Mouse (Mus musculus) mouse trophoblast stem cell (cell line): ENCODE results near the gene Gapdhs.
"Not testable (repeated sequence)": the region's sequence is repeated elsewhere in the genome, so short reads cannot be mapped to it uniquely, and the experiment has no call there.

Experiments
- in situ Hi-C, 2 experiments: fragments of 300-500 bp; cut with MseI, MboI; formaldehyde crosslinking; loops; 2 replicates in 1 of 2; 3 replicates in 1 of 2; pipeline ENCODE4 v1.15.1; 2025

The Gapdhs gene

DNA sequence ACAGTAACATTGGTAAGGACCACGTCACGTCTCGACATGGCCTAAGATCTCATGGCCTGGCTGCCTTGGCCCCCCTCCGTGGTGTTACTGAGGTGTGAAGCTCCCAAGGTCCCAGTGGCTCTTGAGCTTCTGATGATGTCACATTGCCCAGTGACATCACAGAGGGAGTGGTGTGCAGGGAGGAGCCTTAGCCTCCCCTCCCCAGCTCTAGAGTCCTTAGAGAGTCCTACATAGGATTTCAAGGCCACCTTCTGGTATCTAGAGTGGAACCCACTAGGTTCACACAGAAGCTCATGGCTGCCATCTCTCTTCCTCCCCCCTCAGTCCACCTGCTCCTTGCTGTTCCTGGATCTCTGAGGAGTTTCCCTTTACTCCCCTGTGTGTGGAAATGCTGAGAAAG lies at the start of gene Gapdhs:
Gapdhs (minus strand) TSS at position 65 of the 400 bp plus-strand sequence.
- in situ Hi-C loops = not testable (repeated sequence)

DNA sequence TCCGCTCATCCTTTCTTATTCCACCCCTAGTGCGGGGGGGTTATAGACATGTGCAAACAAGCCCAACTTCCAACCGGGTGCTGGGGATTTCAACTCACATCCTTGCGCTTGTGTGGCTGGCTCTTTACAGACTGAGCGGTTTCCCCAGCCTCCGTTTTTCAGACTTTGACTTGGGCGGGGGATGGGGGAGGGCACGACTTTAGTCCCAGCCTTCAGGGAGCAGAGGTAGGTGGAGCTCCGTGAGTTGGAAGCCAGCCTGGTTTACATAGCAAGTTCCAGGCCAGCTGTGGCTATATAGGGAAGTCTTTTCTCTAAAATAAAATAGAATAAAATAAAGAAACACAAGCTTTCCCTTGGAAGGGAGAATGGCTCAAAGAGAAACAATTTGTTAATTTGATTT lies 48.4 kb upstream of the Gapdhs start:
- in situ Hi-C loops = no loop called here

DNA sequence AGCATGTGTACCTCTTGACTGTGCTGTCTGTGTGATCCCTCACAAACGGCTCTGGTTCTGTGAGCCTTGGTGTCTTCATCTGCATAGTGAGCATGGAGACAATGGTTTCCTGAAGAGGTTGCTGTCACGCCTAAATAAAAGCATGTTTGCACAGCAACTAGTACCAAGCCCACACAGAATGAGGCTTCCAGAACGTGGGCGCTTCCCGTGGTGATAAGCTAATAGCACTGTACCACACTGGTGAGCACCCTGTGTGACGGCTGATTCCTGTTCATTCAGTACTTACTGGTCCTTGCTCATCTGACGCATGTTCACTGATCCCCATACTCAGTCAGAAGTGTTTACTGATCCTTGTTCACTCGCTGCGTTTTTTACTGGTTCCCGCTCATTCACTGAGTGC lies 46.7 kb upstream of the Gapdhs start:
- in situ Hi-C loops = no loop called here

DNA sequence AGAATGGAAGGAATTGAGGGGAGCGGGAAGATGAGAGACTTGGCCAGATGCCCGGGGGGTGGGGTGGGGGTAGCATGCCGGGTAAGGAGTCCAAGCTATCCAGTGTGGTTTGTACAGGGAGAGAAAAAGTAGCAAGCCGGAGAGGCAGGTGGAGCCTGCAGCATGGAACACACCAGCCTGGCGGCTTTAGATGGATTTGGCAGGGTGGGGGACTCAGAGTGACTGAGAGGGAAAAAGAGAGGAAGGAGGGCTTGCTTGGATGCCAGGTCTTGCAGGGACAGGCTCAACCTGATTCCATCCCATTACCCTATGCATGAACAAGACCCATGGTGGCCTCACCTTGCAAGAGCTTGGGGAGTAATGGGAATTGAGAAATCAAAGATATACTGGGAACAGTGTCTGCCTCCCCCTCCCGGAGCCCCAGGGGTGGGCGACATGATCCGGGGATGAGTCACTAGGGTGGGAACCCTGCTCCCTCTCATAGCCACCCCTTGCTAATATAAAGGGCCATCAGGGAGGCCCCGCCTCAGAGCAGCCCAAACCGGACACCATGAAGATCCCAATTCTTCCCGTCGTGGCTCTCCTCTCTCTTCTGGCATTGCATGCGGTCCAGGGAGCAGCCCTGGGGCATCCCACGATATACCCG lies 44.0 kb upstream of the Gapdhs start, which contains the start of gene Krtdap:
Krtdap (plus strand) TSS at position 520 of the 646 bp plus-strand sequence.
- in situ Hi-C loops = no loop called here

DNA sequence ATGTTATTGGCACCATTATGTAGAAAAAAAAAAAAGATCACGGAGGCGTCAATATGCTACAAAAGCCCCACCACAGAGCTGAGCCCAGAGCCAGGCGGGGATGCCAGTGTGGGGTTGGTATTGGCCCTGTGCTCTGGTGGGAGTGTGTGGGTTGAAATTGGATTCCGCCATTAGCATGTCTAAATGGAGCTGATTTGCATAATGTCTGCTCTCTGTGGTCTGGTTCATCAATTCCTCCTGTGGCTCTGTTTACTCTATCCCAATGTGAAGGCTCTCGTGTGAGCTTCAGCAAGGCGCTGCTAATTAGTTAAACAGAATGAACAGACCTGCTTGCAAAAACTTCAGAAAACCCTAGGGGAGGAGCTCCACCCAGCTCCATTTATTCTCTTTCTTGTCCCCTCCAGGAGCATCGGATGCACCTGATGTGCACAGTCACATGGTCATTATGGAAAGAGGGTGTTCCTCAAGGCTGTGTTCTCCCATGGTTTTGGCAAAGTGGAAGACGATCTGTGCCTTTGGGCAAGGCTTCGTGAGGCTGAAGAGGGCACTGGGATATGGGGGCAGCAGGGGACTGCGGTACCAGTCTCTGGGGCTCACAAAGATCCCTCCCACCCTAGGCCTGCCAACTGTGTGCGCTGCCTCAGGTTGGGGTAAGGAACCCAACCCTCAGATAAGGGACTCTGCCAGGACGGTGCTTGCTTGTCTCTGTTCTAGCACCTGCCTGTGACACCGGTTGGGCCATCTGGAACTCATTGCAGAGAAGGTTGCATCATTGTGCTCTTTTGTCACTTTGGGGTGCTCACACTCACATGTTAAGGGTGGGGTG lies 42.5 kb upstream of the Gapdhs start:
- in situ Hi-C loops = no loop called here

DNA sequence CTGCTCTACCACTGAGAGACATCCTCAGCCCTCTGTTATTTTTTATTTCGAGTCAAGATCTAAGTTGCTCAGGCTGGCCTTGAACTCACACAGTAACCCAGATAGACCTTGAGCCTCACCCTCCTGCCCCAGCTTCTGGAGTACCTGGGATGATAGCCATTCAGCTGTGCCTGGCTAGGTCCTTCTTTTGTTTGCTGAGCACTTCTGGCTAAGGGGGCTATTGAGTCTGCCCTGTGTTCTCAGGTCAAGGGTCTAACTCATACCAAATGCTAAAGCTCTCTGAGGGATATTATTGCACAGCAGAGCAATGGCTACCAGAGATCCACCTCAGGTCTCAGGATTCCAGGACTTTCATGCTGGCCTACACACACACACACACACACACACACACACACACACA lies 41.7 kb upstream of the Gapdhs start:
- in situ Hi-C loops = no loop called here

DNA sequence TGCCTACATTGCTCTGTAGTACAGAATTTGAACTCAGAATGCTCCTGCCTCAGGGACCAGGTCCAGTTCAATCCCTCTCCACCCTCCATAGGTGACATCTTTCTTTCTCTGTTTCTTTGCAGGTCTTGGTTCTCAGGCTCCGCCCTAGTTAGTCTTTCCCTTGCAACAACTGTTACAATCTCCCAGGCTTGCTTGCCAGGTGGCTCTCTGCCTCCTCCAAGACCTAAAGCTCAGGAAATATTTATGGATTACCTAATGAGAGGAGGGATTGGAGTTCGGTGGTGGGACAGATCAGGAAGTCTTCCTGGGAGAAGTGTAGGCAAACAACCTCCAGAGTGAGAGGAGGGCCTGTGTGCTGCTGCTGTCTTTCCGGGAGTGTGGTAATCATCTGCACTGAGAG lies 39.2 kb upstream of the Gapdhs start:
- in situ Hi-C loops = no loop called here

DNA sequence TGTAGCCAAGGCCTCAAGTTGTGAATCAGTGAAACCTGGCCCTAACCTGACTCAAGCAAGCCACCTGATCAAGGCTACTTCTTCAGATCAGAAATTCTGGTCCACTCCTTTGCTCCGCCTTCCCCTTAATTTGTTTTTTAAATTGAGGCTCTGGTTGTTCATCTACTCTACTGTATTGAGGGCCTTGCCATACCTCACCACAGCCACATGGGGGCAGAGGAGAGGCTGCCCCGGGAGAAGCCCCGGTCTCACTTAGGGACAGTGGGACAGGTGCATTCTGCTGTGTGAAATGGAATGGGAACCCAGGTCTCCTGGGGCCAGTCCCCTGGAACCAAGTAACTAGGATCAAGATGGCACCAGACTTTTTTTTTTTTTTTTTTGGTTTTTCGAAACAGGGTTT lies 38.3 kb upstream of the Gapdhs start:
- in situ Hi-C loops = no loop called here

DNA sequence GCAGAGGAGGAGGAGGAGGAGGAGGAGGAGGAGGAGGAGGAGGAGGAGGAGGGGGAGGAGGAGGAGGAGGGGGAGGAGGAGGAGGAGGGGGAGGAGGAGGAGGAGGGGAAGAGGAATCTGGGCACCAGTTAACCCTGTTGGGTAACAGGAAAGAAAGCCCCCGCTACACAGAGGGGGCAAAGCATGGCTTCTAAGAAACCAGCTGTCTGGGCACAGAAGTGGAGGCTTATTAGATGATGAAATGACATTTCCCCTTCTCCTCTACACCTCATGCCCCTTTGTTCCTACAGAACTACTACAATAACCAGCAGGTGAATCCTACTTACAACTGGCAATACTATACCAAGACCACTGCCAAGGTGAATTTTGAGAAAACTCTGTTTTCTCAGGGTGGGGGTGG lies 34.4 kb upstream of the Gapdhs start:
- in situ Hi-C loops = no loop called here

DNA sequence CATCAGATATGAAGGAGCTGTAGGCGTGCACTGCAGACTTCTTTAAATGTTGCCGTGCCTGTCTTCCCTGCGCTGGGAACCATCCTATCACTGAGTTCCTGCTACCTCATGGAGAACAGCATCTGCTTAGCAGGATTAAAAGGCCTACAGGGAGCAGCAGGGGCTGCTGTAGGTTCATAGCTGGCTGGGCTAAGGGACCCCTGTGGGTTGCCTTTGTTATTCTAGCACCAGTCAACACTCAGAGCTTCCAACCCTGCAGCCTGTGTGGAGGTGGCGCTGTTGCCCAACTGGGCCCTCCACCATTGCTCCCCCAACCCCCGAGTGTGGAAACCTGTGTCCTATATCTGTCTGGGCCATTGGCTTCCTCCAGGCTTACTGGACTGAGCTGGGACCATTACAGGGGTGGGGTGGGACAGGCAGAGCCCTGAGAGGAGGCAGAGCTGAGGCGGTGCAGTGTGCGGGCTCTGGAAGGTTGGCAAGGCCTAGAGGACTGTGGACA lies 33.6 kb upstream of the Gapdhs start:
- in situ Hi-C loops = no loop called here

DNA sequence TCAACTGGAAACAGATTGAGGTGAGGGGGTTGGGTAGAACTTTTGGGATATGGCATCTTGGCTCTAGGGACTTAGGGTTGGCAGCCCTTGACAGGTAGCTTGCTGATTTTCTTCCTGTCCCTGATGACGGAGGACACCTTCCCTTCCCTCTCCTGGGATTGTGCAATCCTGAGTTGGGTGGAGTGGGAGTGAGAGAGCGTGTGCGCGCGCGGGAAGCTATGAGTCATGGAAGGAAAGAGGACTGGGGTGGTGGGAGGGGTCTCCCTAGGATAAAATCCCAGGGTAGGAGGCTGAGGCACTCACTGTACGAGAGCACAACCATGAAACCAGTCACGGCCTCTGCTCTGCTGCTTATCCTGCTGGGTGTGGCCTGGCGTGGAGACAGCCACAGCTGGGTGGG lies 32.6 kb upstream of the Gapdhs start:
- in situ Hi-C loops = no loop called here

DNA sequence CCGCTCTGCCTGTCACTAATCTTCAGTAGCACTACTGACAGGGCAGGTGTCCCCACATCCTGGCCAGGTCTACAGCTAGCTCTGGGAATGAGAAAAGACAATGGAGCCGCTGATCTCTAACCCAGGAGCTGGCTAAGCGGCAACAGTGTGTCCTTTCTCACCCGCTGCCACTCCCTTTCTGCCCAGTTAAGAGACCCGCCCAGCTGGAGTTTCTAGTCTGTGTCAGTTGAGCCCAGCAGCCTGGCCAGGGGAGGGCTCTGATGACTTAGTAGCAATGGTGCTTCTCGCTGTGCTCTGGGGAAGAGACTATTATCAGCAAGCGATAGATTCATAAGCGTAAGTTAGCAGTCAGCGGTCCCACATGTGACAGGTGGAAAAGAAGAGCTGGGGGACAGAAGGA lies 25.8 kb upstream of the Gapdhs start:
- in situ Hi-C loops = no loop called here

DNA sequence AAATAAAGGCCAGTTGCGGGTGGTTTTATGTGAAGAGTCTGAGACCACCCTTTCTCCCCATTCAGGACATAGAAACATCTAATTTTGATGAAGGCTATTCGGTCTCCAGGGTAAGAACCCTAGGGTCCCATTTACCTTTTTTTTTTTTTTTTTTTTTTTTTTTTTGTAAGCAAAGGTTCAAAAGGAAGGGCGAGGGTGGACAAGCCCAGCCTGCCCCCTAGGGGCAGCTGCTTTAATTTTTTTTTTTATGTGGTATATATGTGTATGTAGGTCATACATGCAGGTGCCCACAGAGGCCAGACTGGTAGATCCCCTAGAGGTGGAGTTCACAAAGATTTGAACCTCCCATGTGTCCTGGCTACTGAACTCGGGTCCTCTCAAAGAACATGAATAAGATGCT lies 22.9 kb upstream of the Gapdhs start:
- in situ Hi-C loops = no loop called here

DNA sequence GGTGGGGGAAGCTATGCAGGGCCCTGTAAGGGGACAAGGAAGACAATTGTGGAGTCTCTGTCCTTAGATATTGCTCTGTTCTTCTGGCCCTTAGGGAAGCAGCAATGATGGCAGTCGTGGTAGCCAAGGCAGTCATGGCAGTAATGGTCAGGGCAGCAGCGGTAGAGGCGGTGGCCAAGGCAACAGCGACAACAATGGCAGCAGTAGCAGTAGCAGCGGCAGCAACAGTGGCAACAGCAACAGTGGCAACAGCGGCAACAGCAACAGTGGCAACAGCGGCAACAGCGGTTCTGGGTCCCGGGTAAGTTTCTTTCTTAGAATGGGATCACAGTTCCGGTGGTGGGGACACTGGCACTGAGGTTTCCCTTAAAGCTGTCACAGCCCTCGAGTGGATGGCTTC lies 21.7 kb upstream of the Gapdhs start:
- in situ Hi-C loops = no loop called here

DNA sequence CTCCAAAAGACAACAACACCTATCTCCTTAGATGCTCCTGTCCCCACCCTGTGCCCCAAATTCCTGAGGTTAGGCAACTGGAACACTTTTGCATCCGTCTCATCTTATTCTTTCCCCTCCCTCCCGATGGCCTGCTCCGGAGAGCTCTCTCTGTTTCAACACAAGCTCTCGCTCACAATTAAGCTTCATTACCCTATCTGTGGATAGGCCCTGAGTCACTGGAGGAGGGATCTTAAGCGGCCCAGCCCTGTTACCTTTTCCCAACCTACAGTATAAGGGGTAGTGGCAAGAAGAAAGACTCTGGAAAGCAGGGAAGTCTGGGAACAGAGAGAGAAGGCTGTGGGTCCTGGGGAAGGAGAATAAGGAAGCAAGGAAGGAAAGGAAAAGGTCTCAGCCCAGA lies 20.0 kb upstream of the Gapdhs start, which contains the start of gene Dmkn:
Dmkn (plus strand) TSS at position 301 of the 400 bp plus-strand sequence.
- in situ Hi-C loops = no loop called here

DNA sequence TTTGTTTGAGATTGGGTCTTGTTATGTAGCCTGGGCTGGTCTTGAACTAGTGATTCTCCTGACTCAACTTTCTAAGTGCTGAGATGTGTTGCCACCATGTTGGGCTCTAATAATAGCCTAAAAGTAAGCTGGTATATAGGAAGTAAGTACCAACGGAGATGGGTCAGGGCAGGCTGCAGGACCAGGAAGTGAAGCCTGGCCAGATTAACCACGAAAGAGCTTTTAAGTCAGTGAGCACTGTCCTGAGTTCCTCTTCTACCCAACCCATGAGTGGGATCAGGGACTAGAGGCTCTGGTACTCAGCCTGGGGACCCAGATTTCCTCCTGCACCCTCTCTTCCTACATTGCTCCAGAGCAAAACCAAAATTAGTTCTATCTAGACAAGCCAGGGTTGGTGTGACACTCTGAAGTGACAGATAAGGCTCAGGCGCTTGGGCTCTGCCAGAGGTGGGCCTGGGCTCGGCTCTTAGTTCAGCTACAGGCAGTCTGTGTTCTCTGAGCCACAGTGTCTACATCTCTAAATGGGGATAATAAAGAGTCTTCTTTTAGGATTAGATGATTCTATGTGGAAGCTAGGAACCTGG lies 18.4 kb upstream of the Gapdhs start:
- in situ Hi-C loops = no loop called here

DNA sequence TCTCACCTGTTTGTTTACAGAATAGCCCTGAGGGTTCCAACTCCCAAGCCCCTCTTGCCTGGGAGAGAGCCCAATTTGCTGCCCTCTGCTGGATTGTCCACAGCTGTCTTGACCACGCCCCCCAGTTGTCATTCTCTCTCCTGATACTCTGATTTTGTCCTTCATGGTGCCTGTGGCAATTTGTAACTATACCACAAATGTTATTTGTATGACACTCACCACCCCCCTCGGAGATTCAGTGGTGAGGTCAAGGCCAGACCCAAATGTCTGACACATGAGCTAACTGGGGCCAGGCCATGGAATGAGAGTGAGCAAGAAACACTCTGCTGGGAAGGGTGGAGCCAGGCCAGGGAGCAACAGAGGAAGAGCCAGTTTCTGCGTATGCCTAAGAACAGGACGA lies 15.4 kb upstream of the Gapdhs start:
- in situ Hi-C loops = no loop called here

DNA sequence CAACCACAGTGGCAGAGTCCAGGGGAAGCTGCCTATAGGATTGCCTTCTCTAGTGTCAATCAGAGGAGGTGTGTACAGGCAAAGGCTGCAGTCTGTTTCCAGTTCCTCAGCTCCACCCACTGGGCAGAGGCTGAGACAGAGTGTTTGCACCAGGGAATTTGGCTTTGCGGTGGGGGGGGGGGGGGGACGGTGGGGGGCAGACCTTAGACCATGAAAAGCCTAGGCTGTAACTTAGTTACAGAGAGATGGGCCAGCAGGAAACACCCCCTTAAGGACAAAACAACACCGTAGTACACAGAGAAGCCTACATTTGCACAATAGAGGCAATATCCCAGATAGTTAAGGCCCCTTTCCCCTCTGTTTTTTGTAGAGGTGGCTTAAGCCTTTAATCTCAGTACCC lies 13.5 kb upstream of the Gapdhs start:
- in situ Hi-C loops = no loop called here

DNA sequence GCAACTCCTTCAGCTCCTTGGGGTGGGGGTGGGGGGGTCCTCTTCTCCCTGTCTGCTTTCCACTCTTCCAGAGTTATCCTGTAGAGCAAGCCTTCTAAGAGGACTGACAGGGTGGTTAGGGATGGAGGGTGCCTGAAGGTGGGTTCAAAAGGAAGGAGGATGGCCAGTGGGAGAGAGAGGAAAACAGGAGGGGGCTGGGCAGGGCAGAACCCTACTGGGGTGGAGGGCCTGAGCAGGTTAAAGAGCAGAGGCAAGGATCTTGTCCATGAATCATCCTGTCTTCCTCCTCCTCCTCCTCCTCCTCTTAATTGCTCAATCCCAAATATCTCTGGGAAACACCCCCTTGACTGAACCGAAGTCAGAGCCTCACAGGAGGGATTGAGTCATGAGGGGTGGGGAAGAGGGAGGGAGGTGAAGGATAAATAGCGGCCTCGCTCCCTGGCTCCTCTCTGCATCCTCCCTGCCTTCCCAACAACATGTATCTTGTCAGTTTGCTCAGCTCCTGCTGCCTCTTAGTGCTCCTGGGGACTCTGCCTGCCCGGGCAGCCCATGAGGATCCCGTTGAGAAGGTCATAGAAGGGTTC lies 7.7 kb upstream of the Gapdhs start, which contains the start of gene Sbsn:
Sbsn (plus strand) TSS at position 386 of the 584 bp plus-strand sequence.
- in situ Hi-C loops = no loop called here

DNA sequence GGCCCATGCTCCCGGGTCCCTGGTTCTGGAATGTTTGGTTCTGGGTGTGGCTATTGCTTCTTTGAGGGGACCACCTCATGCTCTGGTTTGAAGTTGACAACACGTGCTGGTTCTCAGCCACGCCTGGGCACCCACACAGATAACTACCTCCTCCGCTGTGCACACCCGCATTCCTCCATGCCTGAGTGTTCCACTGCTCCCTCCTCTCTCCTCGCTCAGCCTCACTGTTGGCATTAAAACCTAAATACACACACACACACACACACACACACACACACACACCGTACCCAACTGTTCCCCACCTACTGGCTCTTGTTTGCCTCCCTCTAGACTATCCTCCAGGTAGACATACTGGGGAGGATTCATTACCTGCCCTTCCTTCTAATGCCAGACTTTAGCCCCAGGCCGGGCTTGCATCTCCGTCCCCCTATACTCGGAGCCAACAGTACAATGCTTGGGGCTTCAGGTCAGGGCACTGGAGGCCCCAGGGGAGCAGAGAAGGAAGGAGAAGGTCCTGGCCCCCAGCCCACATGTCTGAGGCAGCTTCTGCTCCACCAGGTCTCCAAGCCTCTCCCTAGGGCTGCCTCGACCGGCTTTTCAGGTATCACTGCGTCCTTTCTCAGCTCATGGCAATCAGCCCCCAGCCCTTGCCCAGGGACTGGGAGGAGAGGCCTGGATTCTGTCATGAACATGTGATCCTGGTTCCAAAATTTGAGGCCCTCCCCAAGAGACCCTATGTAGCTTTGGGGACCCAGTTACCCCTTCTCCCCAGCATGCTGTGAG lies 6.5 kb upstream of the Gapdhs start:
- in situ Hi-C loops = no loop called here

DNA sequence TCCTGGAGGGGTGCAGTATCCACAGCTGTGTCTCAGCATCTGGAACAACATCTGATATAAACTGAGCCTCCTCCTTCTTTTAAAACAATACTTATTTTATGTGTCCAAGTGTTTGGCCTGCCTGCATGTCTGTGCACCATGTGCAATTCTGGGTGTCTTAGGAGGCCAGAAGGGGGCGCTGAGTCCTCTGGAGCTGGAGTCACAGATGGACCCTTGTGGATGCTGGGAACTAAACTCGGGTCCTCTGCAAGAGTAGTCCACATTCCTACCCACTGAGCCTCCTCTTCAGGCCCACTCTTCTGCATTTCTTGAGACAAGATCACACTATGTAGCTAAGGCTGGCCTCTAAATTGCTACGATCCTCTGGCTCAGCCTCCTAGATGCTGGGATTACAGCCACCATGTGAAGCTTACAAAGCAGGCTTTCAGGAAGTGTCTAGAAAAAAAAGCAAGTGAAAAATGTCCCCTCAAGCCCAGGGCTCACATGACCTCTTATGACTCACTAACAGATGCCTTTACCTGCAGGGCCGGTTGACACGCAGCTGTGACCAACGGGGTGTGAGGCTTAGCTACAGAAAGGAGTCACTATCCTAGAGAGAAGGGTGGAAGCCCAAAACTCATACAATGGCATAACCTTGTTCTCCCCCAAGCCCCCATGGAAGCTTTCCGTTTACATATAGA lies 4.2 kb upstream of the Gapdhs start:
- in situ Hi-C loops = no loop called here
